In the genomic region with DNA sequence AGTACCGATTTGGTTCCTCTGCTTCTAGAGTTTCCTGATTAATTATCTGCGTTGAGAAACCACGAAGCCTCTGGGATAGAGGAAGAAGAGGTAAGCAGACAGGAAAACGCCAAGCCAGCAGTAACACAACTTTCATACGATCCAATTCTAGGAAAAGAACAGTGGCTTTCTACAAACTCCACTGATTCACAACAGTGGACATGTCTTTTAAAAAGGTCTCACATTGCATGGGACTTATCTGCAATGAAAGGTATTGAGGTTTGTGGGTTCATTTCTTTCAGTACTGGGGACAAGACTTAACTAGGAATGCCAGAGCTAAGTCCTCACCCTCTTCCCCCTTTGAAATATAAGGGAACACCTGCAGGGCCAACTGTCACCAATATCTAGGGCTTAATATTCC, we compare ENCODE assay signal across 1 mouse cellular context.
TF ChIP-seq lines count a peak whose summit lies in the region.

No protein-coding gene starts in this region.

TF ChIP-seq in MEL, 35 proteins besides CTCF, POLR2A, EP300 and RAD21 (continued from another document):
- TF ChIP-seq MAX (IDR thresholded peaks at IDR 0.05; ENCODE audit: low read length) (no peak), JUND (IDR thresholded peaks at IDR 0.05; ENCODE audit: low read depth, low read length) (no peak), RCOR1 (IDR thresholded peaks at IDR 0.05; ENCODE audit: low read depth, low read length) (peak; percentile 35; the same call in 1 of the 2 replicates), MAFK (IDR thresholded peaks at IDR 0.05; ENCODE audit: borderline replicate concordance, low read depth, low read length) (peak; percentile 69), ETS1 (IDR thresholded peaks at IDR 0.05; ENCODE audit: low read depth, low read length) (0 out of 2 replicates have a peak, but pooled peaks have one; percentile 31), USF2 (IDR thresholded peaks at IDR 0.05; ENCODE audit: borderline replicate concordance in 1 of 2, insufficient read depth in 1 of 2, low read depth in 1 of 2, low read length in 2 of 2) (no peak), GABPA (IDR thresholded peaks at IDR 0.05; ENCODE audit: low read depth, low read length) (no peak)
TF ChIP-seq in MEL: peak in this region for 5.
